Mouse (Mus musculus) CH12.LX (cell line): Measurements from ENCODE around the gene Mkrn1. TPM values are rescaled to one million over a fixed set of nuclear protein-coding genes. Genes with fewer than 3 reads are reported as not detected.

Experiments
- DNase-seq: peaks from one replicate; pipeline ENCODE4 v3.0.0-alpha.2; 2013; ENCODE audit errors: extremely low read depth
- H3K27ac ChIP-seq: 2 replicates; pipeline ENCODE4 v1.5.1; 2012; ENCODE audit warnings: low read depth, mild to moderate bottlenecking, control low read depth, moderate library complexity; ENCODE audit not compliant: insufficient read depth
- H3K27me3 ChIP-seq: replicated peaks from 2 replicates; pipeline ENCODE3; 2012; ENCODE audit warnings: inconsistent platforms
- H3K36me3 ChIP-seq, 2 experiments: replicated peaks in 1 of 2; 2 replicates each; pipeline versions ENCODE3 to v1.6.1; 2012; ENCODE audit warnings: inconsistent platforms in 1 of 2, low read length in 1 of 2, mild to moderate bottlenecking in 1 of 2, mixed read lengths in 1 of 2, moderate library complexity in 1 of 2; ENCODE audit not compliant: control insufficient read depth in 1 of 2, insufficient read depth in 1 of 2
- H3K4me1 ChIP-seq, 2 experiments: 2 replicates each; pipeline ENCODE4 v1.6.1; 2012; ENCODE audit warnings: inconsistent platforms in 1 of 2, moderate library complexity in 1 of 2; ENCODE audit not compliant: insufficient read depth in 2 of 2, control insufficient read depth in 1 of 2
- H3K4me2 ChIP-seq: 2 replicates; pipeline ENCODE4 v1.6.1; 2012; ENCODE audit warnings: low read depth, mild to moderate bottlenecking, control low read depth; ENCODE audit not compliant: poor library complexity, insufficient read depth, severe bottlenecking
- H3K4me3 ChIP-seq, 3 experiments: fragments of 150-350 bp in 1 of 3; sonication (generic) in 1 of 3; replicated peaks in 1 of 3; 2 replicates each; pipeline versions ENCODE3 to v1.5.1; 2011 to 2012; ENCODE audit warnings: low read depth in 2 of 3, low read length in 2 of 3, mild to moderate bottlenecking in 2 of 3, moderate library complexity in 2 of 3, control low read depth in 1 of 3, improper control_type of control experiment in 1 of 3, inconsistent platforms in 1 of 3, mixed read lengths in 1 of 3; ENCODE audit not compliant: poor library complexity in 1 of 3
- H3K79me2 ChIP-seq: replicated peaks from 2 replicates; pipeline ENCODE4 v1.6.1; 2012; ENCODE audit warnings: mild to moderate bottlenecking, moderate library complexity; ENCODE audit not compliant: control insufficient read depth, poor library complexity, insufficient read depth, severe bottlenecking; ENCODE audit errors: extremely low read depth
- H3K9ac ChIP-seq: 2 replicates; pipeline ENCODE4 v1.6.1; 2012; ENCODE audit warnings: low read depth, mild to moderate bottlenecking, control low read depth, moderate library complexity; ENCODE audit not compliant: insufficient read depth
- H3K9me3 ChIP-seq: replicated peaks from 2 replicates; pipeline ENCODE3; 2012; ENCODE audit warnings: low read length, inconsistent platforms, mixed read lengths
- CHD1 ChIP-seq: IDR thresholded peaks from 2 replicates; pipeline ENCODE4 v1.6.1; 2012; ENCODE audit warnings: low read depth, low read length, improper control_type of control experiment, inconsistent platforms
- CHD2 ChIP-seq: IDR thresholded peaks from 2 replicates; pipeline ENCODE4 v1.6.1; 2011; ENCODE audit warnings: low read length, improper control_type of control experiment
- CTCF ChIP-seq, 2 experiments: IDR thresholded peaks in 1 of 2; conservative IDR thresholded peaks in 1 of 2; 2 replicates each; pipeline ENCODE4 v1.5.1; 2011 to 2012; ENCODE audit warnings: low read depth in 2 of 2, low read length in 2 of 2, improper control_type of control experiment in 1 of 2, inconsistent platforms in 1 of 2, mild to moderate bottlenecking in 1 of 2, moderate library complexity in 1 of 2
- E2F4 ChIP-seq: IDR thresholded peaks from 2 replicates; pipeline ENCODE4 v1.6.1; 2011; ENCODE audit warnings: low read depth, low read length, improper control_type of control experiment; ENCODE audit not compliant: insufficient replicate concordance
- EP300 ChIP-seq: IDR thresholded peaks from 2 replicates; pipeline ENCODE4 v1.6.1; 2011; ENCODE audit warnings: low read length, improper control_type of control experiment
- IRF4 ChIP-seq: IDR thresholded peaks from 2 replicates; pipeline ENCODE4 v1.6.1; 2014; ENCODE audit warnings: low read depth, mild to moderate bottlenecking, inconsistent platforms, low read length, improper control_type of control experiment
- JUND ChIP-seq: conservative IDR thresholded peaks from 2 replicates; pipeline ENCODE4 v1.6.1; 2011; ENCODE audit warnings: low read depth, low read length, improper control_type of control experiment
- KAT2A ChIP-seq: IDR thresholded peaks from 2 replicates; pipeline ENCODE4 v1.6.1; 2012; ENCODE audit warnings: low read length, improper control_type of control experiment, inconsistent platforms; ENCODE audit not compliant: insufficient replicate concordance
- MAX ChIP-seq: IDR thresholded peaks from 2 replicates; pipeline ENCODE4 v1.6.1; 2011; ENCODE audit warnings: low read length, improper control_type of control experiment
- MEF2A ChIP-seq: IDR thresholded peaks from 2 replicates; pipeline ENCODE4 v1.6.1; 2014; ENCODE audit warnings: low read depth, mild to moderate bottlenecking, inconsistent platforms, low read length, improper control_type of control experiment, borderline replicate concordance
- NRF1 ChIP-seq: IDR thresholded peaks from 2 replicates; pipeline ENCODE4 v1.6.1; 2014; ENCODE audit warnings: low read depth, mild to moderate bottlenecking, inconsistent platforms, low read length, improper control_type of control experiment, moderate library complexity
- POLR2A ChIP-seq: IDR thresholded peaks from 2 replicates; pipeline ENCODE4 v1.6.1; 2011; ENCODE audit warnings: low read depth, mild to moderate bottlenecking, improper control_type of control experiment, low read length
- RAD21 ChIP-seq: IDR thresholded peaks from 2 replicates; pipeline ENCODE4 v1.6.1; 2011; ENCODE audit warnings: low read depth, mild to moderate bottlenecking, low read length, improper control_type of control experiment, moderate library complexity
- RCOR1 ChIP-seq: conservative IDR thresholded peaks from 2 replicates; pipeline ENCODE4 v1.6.1; 2012; ENCODE audit warnings: low read depth, mild to moderate bottlenecking, inconsistent platforms, low read length, improper control_type of control experiment
- SIN3A ChIP-seq: IDR thresholded peaks from 2 replicates; pipeline ENCODE4 v1.6.1; 2012; ENCODE audit warnings: low read length, improper control_type of control experiment, inconsistent platforms
- TCF12 ChIP-seq: IDR thresholded peaks from 2 replicates; pipeline ENCODE4 v1.6.1; 2014; ENCODE audit warnings: low read depth, mild to moderate bottlenecking, inconsistent platforms, low read length, improper control_type of control experiment
- ZMIZ1 ChIP-seq: IDR thresholded peaks from 2 replicates; pipeline ENCODE4 v1.6.1; 2012; ENCODE audit warnings: low read depth, mild to moderate bottlenecking, inconsistent platforms, low read length, improper control_type of control experiment
- ZNF384 ChIP-seq: IDR thresholded peaks from 2 replicates; pipeline ENCODE4 v1.6.1; 2012; ENCODE audit warnings: low read depth, low read length, improper control_type of control experiment, inconsistent platforms
- dilution Hi-C: fragments of 300-500 bp; cut with MboI; formaldehyde crosslinking; loops from 2 replicates; pipeline ENCODE4 v1.14.3; 2020; ENCODE audit warnings: low sequenced_read_pairs; ENCODE audit not compliant: extremely low pct_unique_long_range_greater_than_20kb, extremely low pct_ligation_motif_present
- in situ Hi-C: fragments of 300-500 bp; cut with MboI; formaldehyde crosslinking; loops from 3 replicates; pipeline ENCODE4 v1.14.3; 2019; ENCODE audit warnings: low sequenced_read_pairs, low pct_ligation_motif_present, low pct_unique_long_range_greater_than_20kb, mixed read lengths
- polyA plus RNA-seq: library from polyadenylated mRNA; unstranded; fragments of >175 nt; gene quantifications from 2 replicates; pipeline ENCODE4 v1.2.1, GENCODE M21; 2012; ENCODE audit warnings: low read depth; ENCODE audit not compliant: insufficient read length
- total RNA-seq, 2 experiments: library from RNA; depleted of rRNA; stranded (reverse); fragments of 300-350 nt in 1 of 2; fragments of >200 nt in 1 of 2; gene quantifications; 2 replicates each; pipeline ENCODE4 v1.2.3; 2012 to 2014

Gene Mkrn1
- total and polyA plus RNA-seq, 3 experiments: 39.3 to 50.3 (median 43.7) TPM

- no peak overlapping the region for H3K9ac ChIP-seq
- no peak overlapping the region for H3K4me2 ChIP-seq
- H3K4me3 ChIP-seq: no peak overlapping the region
- TF ChIP-seq IRF4 (no peak), CHD1 (no peak), KAT2A (no peak), EP300 (no peak), MAX (no peak), ZMIZ1 (no peak), POLR2A (no peak), E2F4 (no peak), CHD2 (no peak)
- H3K9me3 ChIP-seq: no peaks in the 10 kb centered on the region
- H3K27ac ChIP-seq: no peak overlapping the region
- no peak for DNase-seq
- dilution Hi-C loops: no loop called here
- H3K27me3 ChIP-seq: peaks cover 5% of the 10 kb centered on the region
- peaks cover 2 to 6% of the 10 kb centered on the region in 2 experiments; a peak in 2 of 4 replicates for H3K4me1 ChIP-seq
- no peaks in the 10 kb centered on the region for H3K36me3 ChIP-seq
- in situ Hi-C loops: no loop called here
- no peaks in the 10 kb centered on the region for H3K79me2 ChIP-seq
These were observed 4.9 kb upstream of the Mkrn1 start for GRCm38 (mm10) chr6:39425181-39425580.

DNA sequence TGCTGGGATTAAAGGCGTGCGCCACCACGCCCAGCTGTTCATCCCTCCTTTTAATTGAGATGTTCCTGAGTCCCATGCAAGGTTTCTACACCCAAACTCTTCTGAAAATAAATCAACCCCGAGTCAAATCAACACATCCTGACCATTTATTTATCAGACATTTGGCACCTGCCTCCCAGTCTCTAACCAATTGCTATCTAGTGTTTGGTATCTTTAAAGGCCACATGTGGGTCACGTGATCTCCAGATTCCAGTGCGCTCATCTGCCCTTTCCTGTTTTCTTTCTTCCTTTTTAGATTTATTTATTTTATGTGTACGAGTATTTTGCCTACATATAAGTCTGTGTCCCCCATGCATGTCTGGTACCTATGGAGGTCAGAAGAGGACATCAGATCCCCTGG lies 3.4 kb upstream of the Mkrn1 start:
- dilution Hi-C loops: no loop called here
- Histone ChIP-seq H3K9ac (no peak overlapping the region), H3K9me3 (no peaks in the 10 kb centered on the region), H3K4me1 (peaks cover 2 to 13% of the 10 kb centered on the region in 2 experiments; a peak in 2 of 4 replicates), H3K79me2 (no peaks in the 10 kb centered on the region; the same call in 1 of the 2 replicates), H3K27ac (no peak overlapping the region), H3K4me2 (no peak overlapping the region), H3K27me3 (peaks cover 5% of the 10 kb centered on the region), H3K36me3 (no peaks in the 10 kb centered on the region), H3K4me3 (no peak overlapping the region)
- in situ Hi-C loops: no loop called here
- no peak for DNase-seq
- TF ChIP-seq JUND (no peak), CHD1 (no peak), SIN3A (no peak), ZNF384 (no peak), RAD21 (no peak), NRF1 (no peak), CTCF (conservative IDR thresholded peaks at IDR 0.05 in 1 of 2, IDR thresholded peaks at IDR 0.05 in 1 of 2; ENCODE audit: low read depth in 2 of 2, low read length in 2 of 2) (no peak), TCF12 (no peak)

DNA sequence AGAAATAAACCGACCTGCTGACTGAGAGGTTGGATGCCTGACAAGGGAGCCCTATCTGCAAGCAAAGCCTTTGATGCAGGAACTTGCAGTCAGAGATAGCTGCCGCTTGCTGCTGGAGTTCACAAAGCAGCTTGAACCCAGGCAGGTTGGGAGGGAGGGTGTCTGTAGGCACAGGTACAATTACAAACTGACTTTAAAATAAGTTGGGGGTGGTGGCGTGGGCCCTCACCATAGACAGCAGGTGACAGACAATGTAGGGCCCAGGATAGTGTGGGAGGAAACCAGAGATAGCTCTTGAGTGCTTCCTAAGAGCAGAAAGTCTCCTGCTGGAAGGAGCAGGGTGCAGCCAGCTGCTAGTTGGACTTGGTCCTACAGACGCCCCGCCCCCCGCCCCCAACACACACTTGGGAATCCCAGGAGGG lies 2.9 kb upstream of the Mkrn1 start:
- Histone ChIP-seq H3K4me2 (no peak overlapping the region), H3K9ac (no peak overlapping the region), H3K79me2 (peaks cover under 1% of the 10 kb centered on the region), H3K4me1 (peaks cover 4 to 18% of the 10 kb centered on the region in 2 experiments; a peak in 2 of 4 replicates), H3K4me3 (no peak overlapping the region), H3K9me3 (no peaks in the 10 kb centered on the region), H3K36me3 (no peaks in the 10 kb centered on the region), H3K27ac (no peak overlapping the region), H3K27me3 (peaks cover 5% of the 10 kb centered on the region)
- dilution Hi-C loops (no loop called here), in situ Hi-C loops (no loop called here)
- no peak for TF ChIP-seq RAD21
- no peak for TF ChIP-seq RCOR1
- no peak for TF ChIP-seq ZNF384
- TF ChIP-seq MEF2A: no peak
- TF ChIP-seq TCF12: no peak
- TF ChIP-seq E2F4: no peak
- no peak for DNase-seq
